Mouse (Mus musculus): Measurements from ENCODE around the gene Unc79.

Gene Unc79

DNA sequence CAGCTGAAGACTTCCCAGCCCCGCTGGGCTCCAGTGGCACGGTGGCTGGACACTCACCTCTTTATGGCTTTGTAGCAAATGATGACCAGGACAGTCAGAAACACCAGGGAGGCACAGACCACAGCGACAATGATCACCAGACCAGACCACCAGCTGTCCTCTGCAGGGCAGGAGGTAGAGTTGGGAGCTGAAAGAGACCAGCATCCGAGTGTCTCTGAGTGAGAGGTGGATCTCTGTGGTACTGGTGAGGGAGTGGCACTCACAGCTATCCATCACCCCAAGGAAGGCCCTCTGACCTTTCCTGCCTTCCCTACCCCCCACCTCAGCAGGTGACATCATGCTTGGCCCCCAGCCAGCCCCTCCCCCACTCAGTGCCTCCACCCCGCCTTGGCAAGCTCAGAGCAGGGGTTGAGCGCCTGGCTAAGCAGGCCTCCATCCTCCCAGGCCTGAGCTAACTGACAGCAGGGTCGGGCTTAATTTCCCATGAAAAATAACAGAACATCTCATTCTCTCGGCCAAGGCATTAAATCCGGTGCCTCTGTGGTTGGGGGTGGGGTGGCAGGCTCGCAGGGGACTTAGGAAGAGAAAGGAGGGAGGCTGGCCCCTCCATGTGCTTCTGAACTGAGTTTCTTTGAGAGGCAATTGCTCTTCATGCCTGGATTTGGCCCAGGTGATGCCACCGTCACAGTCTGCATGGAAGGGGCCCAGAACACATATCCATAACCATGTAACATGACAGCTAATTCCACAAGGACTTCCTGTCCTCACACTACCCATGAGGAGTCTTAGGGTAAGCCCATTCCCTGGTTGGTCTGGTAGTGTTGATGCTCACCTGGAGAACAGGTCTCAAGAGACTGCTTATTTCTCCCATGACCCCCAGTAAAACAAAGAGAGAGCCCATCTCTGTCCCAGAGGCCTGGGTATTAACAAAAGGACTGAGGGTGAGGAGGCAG lies 254.2 kb downstream of the Unc79 start:
- in situ Hi-C loops (cut with MboI) = no loop called here

DNA sequence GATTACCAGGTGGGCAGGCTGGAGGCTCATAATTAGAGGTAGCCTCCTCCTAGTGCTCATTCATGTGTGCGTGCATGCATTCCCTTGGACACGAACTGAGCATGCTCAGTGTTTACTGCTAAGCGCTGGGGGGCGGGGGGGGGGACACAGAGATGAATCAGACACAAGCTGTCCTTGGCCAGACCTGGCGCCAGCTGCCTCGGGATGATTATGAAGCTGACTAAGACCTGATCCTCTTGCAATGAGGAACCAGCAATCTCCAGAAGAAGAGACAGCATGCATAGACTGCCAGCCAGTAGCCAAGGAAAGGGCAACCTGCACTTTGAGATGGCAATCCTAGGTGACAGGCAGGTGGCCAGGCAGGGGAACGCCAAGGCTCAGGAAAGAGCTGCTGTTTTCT lies 256.9 kb downstream of the Unc79 start:
- in situ Hi-C loops (cut with MboI) = no loop called here

DNA sequence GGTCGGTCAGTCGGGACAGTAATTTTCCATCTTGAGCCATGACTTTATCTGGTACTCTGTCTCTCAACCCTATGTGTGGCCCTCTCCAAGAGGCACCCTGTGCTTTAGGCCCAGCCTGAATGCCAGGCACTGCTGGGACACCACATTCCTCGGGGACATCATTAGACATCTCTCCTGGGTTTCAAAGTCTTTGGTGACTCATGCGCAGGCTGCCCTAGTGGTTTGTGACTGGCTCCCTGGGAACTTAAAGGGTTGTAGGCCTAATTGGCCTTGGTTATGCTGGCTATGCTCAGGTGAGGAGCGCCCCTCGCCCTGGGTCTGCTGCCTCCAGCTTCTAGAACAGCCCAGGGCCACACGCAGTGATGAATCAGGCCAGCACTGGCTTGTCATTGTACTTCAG lies 260.9 kb downstream of the Unc79 start:
- in situ Hi-C loops (cut with MboI) = no loop called here

DNA sequence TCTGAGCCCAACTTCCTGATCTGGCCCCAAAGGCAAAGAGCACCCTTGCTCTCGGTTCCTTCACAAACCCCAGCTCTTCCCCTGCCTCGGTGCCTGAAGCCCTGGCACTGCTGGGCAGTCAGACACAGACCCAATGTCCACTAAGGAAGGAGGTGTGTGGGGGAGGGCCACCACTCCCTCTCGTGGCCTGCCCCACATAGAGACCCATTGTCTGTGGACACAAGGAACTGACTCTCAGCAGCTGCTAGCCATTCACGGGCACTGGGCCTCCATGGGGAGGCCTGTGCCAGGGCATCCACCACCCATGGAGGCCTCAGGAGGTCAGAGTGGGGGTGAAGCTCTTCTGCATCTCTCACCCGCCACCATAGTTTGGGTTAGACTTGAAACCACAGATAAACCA lies 262.4 kb downstream of the Unc79 start:
- in situ Hi-C loops (cut with MboI) = no loop called here

DNA sequence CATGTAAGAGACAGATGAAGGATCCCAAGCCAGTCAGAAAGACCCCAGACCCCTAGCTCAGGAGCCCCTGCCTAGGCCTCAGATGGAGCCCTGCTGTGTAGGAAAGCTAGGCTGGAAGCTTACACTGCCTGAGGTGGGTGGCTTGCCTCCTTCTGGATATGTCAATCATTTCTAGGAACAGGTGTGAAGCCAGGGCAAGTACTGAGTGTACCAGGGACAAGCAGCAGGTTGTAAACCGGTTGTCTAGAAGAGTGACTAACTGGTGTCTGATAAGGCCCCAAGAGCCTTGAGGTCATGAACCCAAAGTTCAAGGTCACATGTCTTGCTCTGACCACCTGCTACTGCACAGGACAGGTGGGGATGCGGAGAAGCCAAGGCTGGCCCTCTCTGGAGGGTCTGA lies 264.9 kb downstream of the Unc79 start:
- in situ Hi-C loops (cut with MboI) = no loop called here

DNA sequence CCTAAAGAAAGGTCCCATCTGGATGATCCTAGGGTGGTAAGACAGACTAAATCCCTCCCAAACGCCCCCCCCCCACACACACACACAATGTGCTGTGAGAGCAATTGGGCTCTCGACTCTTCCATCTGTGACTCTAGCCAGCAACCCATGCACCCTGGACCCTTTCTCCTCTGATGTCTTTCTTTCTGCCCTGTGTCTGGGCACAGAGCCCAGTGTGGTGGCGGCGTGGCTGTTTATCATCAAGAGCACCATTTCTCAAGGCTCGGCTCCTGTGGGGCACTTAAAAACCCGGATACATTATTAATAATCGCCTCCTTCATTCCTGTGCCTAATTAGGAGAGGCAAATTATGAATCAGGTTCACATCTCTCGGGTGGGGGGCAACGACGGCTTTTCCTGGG lies 265.6 kb downstream of the Unc79 start:
- in situ Hi-C loops (cut with MboI) = no loop called here

DNA sequence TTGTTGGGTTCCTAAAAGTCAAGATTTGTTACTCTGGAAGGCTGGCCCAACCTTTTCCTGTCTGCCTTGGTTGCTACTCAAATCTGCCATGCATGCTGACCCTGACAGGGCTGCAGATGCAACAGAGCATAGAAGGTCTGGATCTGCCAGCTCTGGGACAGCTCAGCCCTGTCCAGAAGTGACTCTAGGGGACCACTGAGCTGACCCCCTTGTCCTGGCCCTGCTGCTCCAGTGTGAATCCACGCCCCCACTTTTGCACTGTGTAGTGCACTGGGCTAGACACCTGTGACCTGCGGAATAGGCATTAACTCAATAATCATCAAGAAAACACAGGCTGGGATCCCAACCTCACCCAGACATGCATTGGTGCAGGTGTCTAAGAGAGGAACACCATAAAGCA lies 266.1 kb downstream of the Unc79 start:
- in situ Hi-C loops (cut with MboI) = no loop called here

DNA sequence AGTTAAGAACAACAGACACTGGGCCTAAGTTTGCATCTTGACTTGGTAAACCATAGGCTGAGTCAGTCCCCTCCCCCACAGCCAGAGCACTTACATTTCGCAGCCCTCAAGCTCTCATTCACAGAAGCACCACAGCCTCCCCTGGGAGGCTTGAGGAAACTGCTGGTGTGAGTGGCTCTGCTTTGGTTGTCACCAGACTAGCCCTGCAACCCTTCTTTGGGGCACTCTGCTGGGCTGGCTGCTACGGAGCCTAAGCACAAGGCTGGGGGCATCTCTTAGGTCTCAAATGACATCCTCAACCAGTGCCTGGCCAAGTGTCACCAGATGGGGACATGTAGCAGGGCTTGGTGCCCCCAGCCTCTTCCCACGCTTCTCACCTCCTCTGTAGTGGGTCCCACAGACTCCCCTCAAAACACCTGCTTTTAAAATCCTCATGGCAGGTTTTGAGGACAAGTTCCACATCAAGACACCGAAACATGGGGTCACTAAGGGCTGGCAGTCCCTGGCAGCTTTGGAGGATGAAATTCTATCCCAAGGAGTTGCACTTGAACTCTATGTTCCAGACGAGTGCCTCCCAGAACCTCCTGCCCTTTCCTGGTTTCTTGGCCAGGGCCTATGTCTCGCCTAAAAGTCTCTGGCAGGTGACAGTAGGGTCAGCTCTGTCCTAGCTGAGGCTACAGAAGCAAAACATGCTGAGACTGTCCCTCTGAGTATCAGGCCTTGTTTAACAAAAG lies 267.4 kb downstream of the Unc79 start:
- in situ Hi-C loops (cut with MboI) = no loop called here

DNA sequence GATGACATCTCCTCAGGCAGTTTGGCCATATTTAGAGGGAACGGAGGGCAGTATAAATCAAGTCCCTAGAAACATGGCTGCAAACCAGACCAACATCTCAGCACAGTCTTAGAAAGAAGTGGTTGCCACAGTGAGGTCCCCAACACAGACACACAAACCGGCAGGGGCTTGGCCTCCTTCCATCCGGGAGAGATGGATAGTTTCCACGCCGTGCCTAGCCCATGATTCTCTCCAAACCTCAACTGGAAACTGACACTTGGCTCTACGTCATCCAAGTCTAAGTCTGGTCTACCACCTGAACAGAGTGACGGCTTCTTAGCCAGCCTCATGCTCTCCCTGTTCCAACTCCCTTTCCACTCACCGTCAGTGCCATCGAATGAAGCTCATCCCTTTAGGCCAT lies 275.0 kb downstream of the Unc79 start:
- in situ Hi-C loops (cut with MboI) = no loop called here

DNA sequence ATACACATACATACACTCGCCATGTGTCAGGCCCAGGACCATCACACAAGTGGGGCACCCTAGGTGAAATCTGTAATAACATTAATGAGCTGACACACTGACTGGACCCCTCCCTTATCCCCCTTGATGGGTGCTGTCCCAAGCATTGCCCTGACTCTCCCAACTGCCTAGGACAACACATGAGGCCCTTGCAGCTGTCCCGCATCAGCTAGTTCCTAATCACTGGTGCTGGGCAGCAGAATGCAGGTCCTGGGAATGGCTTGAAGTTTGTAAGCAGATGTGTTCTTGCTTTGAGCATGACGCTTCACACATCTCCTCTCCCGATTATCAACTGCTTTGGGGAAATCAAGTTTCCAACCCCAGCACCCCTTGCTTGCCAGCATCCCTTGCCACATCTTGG lies 277.5 kb downstream of the Unc79 start:
- in situ Hi-C loops (cut with MboI) = no loop called here

DNA sequence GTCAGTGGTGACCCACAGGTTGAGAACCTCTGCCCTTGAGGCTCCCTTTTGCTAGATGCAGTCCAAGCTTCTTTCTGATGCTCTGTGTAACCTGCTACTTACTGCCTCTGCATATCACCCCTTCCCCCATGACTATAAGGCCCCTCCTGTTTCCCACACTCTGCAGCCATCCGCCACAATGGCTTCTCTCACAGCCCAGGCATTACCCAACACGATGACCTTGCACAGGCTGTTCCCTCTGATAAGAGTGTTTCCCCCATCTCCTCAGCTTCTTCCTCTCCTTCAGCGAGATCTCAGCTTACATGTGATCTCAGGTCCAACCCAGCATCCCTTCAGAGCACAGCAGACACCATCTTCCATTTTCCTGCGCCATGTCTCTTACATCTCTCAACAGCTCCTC lies 280.4 kb downstream of the Unc79 start:
- in situ Hi-C loops (cut with MboI) = no loop called here
